Mouse (Mus musculus): ENCODE data around the gene Rbm8a.

Rbm8a gene

GRCm38 (mm10) chr3:96629729-96630600 lies at the start of gene Rbm8a:
Gene Rbm8a (plus strand): TSS chr3:96629933.
- CTCF ChIA-PET = interaction anchor here (0.7 to 1.0 kb wide), 3 partner anchors 33 to 71 kb away, joined by 3 read pairs; no protein-coding TSS in a partner anchor

- CTCF ChIA-PET = interaction anchor here (0.7 to 2.2 kb wide), 4 partner anchors 21 to 35 kb away, joined by 3 to 18 read pairs (median 6); no protein-coding TSS in a partner anchor
Measured at GRCm38 (mm10) chr3:96581141-96581540, 48.6 kb upstream of the Rbm8a start.

- CTCF ChIA-PET = interaction anchor here (2.2 kb wide), 1 partner anchor 30 kb away, joined by 18 read pairs; no protein-coding TSS in a partner anchor
Measured at GRCm38 (mm10) chr3:96581771-96582515, 47.8 kb upstream of the Rbm8a start.

DNA sequence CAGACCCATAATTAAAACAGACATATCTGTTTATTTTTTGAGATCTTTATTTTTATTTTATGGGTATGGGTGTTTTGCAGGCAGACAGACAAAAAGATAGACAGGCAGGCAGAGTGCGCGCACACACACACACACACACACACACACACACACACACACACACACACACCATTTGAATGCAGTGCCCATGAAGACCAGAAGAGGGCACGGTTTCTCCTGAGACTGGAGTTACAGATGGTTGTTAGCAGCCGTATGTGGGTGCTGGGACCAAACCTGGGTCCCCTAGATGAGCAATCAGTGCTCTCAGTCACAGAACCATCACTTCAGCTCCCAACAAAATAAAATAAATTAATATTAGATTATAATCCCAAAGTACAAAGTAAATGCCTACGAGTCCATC lies 46.3 kb upstream of the Rbm8a start:
- CTCF ChIA-PET = no interaction called here

GRCm38 (mm10) chr3:96590657-96591056 lies 39.1 kb upstream of the Rbm8a start:
- CTCF ChIA-PET = no interaction called here

- CTCF ChIA-PET = interaction anchor here (0.6 kb wide), 1 partner anchor 427 kb away, joined by 3 read pairs; no protein-coding TSS in a partner anchor
Measured at GRCm38 (mm10) chr3:96593374-96593773, 36.4 kb upstream of the Rbm8a start.

DNA sequence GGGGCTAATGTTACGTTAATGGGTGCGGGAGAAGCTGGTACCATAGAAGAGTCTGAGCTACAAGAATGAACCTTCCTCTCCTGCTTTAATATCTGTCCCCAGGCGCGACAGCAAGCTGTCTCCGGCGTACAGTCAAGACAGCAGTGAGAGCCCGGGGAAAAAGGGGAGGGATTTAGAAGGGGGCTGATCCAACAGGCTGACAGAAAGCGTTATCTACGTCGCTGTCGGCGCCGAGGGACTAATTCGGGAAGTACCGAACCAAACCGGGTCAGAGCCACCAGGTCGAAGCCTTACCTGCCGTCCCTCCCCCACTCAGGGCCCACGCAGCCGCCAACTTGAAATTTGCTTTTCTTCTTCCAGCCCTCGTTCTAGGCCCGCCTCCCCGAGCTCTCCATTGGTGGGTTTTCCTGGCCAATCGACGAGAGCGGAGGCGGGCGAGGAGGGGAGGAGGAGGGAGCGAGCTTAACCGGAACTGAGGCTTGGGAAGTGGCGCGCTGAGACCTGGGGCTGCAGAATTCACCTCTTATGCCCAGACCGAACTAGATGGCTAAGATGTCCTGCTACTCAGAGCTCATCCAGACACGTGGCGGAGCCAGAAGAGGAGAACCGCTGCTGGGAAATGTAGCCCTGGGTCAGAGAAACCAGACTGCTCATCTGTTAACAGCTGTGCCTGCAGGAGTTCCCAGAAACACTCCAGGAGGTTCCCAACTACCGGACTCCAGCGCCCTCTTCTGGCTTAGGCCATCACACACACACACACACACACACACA lies 35.8 kb upstream of the Rbm8a start, which contains the start of gene Polr3gl:
Polr3gl (minus strand) TSS at position 392 of the 771 bp plus-strand sequence.
- CTCF ChIA-PET = interaction anchor here (0.6 to 0.8 kb wide), 3 partner anchors 22 to 738 kb away, joined by 3 to 11 read pairs (median 7); partner anchors contain the start of gene Prpf3

DNA sequence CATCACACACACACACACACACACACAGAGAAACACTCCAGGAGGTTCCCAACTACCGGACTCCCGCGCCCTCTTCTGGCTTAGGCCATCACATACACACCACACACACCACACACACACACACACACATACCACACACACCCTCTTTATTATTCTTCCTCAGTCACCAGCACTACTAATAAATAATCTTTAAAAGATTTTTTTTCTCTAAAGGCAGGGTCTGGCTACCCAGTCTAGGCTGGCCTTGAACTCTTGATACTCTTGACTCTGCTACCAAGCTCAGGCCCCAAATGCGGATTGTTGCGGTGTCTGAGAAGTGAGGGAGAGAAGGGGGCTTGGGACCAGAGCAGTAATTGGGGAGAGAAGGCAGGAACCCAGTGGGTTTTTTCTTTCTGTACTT lies 34.9 kb upstream of the Rbm8a start:
- CTCF ChIA-PET = no interaction called here

DNA sequence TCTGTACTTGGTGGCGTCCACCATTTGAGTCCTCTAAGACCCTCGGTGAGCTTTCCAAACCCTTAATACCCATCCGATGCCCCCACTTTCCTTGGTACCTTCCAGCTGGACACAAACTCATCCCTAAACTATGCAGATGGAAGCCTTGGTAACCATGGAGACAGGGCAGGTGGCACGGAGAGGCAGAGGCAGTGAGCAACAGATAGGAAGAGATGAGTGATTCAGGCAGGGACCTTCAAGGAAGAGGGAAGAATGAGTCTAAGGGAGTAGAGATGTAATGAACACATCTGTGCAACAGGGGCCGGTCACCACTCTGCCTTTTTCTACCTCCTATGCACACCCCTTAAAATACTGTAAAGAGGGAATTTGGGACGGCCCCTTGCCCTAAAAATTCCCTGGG lies 34.1 kb upstream of the Rbm8a start:
- CTCF ChIA-PET = interaction anchor here (0.6 kb wide), 1 partner anchor 95 kb away, joined by 10 read pairs; no protein-coding TSS in a partner anchor

GRCm38 (mm10) chr3:96596228-96596707 lies 33.5 kb upstream of the Rbm8a start, which contains the start of gene Ankrd34a:
Gene Ankrd34a (plus strand): TSS chr3:96596636.
- CTCF ChIA-PET = interaction anchor here (0.5 to 1.1 kb wide), 2 partner anchors 42 to 130 kb away, joined by 3 to 4 read pairs; no protein-coding TSS in a partner anchor

DNA sequence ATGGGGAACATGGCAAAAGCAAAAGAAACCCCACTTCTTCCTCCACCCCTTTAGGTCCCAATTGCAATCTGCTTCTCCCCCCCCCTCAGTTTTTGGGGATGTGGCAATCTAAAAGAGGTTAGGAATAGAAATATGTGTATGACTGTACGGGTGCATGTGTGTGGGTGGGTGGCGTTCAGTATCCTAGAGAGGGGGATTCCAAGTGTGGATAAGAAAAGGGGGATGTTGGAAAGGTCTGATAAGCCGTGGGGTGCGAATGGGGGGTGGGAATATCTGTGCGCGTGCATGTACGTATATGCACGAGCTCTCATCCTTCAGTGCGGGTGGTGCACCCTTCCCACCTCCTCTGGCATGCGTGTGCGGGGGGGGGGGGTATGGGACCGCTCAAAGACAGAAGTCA lies 32.9 kb upstream of the Rbm8a start:
- CTCF ChIA-PET = interaction anchor here (0.5 to 1.1 kb wide), 4 partner anchors 41 to 129 kb away, joined by 3 to 14 read pairs (median 4); no protein-coding TSS in a partner anchor

DNA sequence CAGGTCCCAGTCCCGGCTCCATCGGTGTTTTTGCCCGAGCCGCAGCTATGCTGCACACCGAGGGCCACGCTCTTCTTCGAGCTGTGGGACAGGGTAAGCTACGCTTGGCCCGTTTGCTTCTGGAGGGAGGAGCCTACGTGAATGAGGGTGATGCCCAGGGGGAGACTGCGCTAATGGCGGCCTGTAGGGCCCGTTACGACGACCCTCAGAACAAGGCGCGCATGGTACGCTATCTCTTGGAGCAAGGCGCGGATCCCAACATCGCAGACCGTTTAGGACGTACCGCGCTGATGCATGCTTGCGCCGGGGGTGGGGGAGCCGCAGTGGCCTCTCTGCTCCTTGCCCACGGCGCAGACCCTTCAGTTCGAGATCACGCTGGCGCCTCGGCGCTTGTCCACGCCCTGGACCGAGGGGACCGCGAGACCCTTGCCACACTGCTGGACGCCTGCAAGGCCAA lies 32.3 kb upstream of the Rbm8a start:
- CTCF ChIA-PET = interaction anchor here (0.6 to 1.1 kb wide), 2 partner anchors 43 to 55 kb away, joined by 3 to 4 read pairs; no protein-coding TSS in a partner anchor

DNA sequence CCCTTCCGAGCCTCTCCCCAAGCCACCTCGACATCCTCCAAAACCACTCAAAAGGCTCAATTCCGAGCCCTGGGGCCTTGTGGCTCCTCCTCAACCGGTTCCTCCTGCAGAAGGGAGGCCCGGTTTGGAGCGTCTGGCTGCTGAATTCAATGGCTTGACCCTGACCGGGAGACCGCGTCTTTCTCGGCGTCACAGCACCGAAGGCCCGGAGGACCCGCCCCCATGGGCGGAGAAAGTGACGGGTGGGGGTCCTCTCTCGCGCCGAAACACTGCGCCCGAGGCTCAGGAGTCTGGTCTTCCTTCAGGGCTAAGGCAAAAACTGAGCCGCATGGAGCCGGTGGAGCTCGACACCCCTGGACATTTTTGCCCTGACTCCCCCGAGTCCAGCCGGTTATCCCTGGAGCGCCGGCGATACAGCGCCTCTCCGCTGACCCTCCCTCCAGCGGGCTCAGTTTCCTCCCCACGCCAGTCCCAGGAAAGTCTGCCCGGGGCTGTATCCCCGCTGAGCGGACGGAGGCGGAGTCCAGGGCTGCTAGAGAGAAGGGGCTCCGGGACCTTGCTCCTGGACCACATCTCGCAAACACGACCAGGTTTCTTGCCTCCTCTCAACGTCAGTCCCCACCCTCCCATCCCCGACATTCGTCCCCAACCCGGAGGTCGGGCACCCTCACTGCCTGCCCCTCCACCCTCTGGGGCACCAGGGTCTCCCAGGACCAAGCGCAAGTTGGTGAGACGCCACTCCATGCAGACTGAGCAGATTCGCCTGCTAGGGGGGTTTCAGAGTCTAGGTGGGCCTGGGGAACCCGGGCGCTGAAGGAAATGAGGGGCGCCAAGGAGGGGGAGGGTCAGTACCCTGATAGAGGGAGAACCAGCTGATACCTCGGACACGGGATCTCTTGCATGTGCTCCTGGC lies 31.3 kb upstream of the Rbm8a start:
- CTCF ChIA-PET = no interaction called here

- CTCF ChIA-PET = interaction anchor here (0.6 kb wide), 1 partner anchor 26 kb away, joined by 3 read pairs; no protein-coding TSS in a partner anchor
Measured at GRCm38 (mm10) chr3:96599069-96599393, 30.7 kb upstream of the Rbm8a start.

GRCm38 (mm10) chr3:96599411-96599810 lies 30.3 kb upstream of the Rbm8a start:
- CTCF ChIA-PET = interaction anchor here (0.6 kb wide), 1 partner anchor 25 kb away, joined by 3 read pairs; no protein-coding TSS in a partner anchor

DNA sequence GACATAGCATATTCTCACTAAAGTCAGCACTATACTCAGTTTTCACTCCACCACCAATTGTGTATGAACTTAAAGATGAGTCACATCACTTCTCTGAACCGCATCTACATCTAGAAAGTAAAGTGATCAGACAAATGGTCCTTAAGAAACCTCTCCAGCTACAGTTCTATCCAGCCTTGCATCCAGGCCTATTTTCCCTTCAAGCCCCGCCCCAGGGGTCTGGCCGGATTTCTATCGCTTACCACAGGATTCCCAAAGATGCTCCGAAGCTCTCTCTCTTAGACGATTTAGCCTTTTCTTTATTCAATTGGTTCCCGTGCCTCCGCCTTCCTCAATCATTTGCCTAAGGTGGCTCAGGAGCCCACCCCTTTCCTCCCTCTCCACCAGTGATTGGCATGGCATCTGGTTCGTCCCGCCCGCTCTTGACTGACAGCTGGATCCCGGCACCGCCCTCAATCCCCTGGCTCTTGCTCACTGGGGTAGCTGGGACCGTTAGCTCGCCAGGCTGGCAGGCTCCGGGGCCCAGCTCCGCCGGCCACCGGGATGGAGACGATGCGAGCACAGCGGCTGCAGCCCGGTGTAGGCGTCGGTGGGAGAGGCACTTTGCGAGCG lies 29.0 kb upstream of the Rbm8a start, which contains the start of gene Lix1l:
Lix1l (plus strand) TSS at position 511 of the 612 bp plus-strand sequence.
- CTCF ChIA-PET = no interaction called here

DNA sequence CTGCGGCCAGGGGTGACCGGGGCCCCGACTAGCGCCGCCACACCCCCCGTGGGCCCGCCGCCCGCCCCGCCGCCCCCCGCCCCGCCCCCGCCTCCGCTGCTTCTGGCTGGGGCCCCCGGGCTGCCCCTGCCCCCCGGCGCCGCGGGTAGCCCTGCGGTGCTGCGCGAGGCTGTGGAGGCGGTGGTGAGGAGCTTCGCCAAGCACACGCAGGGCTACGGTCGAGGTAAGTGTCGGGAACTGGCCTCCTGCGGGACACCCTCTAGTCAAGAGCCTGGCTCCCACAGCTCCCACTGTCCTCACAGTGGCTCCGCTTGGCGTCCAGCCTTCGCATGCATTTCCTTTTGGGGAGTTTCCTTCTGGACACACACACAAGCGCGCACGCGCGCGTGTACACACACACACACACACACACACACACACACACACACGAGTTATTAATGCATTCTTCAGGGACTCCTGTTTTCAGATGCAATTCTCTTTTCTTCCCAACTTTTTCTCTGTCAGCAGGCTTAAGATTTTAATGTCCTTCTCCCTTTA lies 28.4 kb upstream of the Rbm8a start:
- CTCF ChIA-PET = interaction anchor here (0.6 kb wide), 1 partner anchor 532 kb away, joined by 3 read pairs; no protein-coding TSS in a partner anchor

DNA sequence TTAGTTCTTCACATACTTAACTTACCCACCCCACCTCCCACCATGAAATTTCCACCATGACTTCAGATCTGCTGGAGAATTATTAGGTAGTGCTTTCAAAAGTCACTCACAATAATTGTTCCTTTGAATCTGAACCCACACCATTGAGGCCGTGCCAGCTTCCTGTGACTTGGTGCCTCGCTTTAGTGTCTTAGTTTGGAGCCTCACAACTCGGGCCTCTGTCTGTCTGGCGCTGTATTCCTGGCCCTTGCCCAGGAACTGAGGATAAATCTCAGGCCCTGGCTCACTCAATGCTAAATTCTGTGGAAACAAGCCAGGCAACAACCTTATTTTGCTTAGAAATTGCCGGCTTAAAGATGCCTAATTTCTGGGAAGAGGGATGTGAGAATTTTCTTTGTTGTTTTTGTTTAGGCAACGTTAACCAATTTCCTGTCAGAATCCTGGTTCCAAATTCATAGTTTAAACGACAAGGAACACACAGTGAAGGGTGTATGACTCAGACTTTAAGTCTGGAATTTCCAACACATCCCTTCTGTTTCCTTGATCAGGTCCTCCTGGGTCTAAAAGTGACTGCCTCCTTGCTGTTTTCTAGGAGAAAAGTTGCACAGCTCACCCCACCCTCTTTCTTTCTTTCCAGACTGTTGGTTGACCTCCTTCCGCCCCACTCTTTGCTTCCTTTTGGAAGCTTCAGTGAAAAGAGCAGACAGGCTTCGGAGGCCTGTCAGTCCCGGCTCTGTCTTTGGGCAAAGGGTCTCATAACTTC lies 27.6 kb upstream of the Rbm8a start:
- CTCF ChIA-PET = interaction anchor here (0.6 to 1.1 kb wide), 2 partner anchors 21 to 533 kb away, joined by 3 read pairs; no protein-coding TSS in a partner anchor

Data from spleen, embryonic (tissue).